Mouse (Mus musculus) MEL (cell line): ENCODE data around the gene Gpn3. TPM values are rescaled to one million over a fixed set of nuclear protein-coding genes. Genes with fewer than 3 reads are reported as not detected.

ENCODE experiments used
- DNase-seq: peaks from one replicate; pipeline ENCODE4 v3.0.0; 2011; ENCODE audit warnings: low read depth, low spot score
- H3K27ac ChIP-seq: 2 replicates; pipeline ENCODE4 v1.5.1; 2012; ENCODE audit warnings: low read depth, mild to moderate bottlenecking, control low read depth, low read length, moderate library complexity; ENCODE audit not compliant: control insufficient read depth
- H3K27me3 ChIP-seq, 2 experiments: fragments of 150-350 bp in 1 of 2; sonication (generic) in 1 of 2; 2 replicates each; pipeline ENCODE4 v1.6.1; 2012; ENCODE audit warnings: low read length in 2 of 2, mild to moderate bottlenecking in 2 of 2, improper control_type of control experiment in 1 of 2, moderate library complexity in 1 of 2; ENCODE audit not compliant: insufficient read depth in 2 of 2, control insufficient read depth in 1 of 2
- H3K36me3 ChIP-seq, 2 experiments: 2 replicates each; pipeline ENCODE4 v1.6.1; 2012 to 2014; ENCODE audit warnings: low read length in 2 of 2, improper control_type of control experiment in 1 of 2, inconsistent platforms in 1 of 2, mild to moderate bottlenecking in 1 of 2; ENCODE audit not compliant: insufficient read depth in 2 of 2, control insufficient read depth in 1 of 2
- H3K4me1 ChIP-seq, 2 experiments: fragments of 150-350 bp in 1 of 2; sonication (generic) in 1 of 2; 2 replicates each; pipeline ENCODE4 v1.6.1; 2012; ENCODE audit warnings: low read length in 2 of 2, improper control_type of control experiment in 1 of 2, mild to moderate bottlenecking in 1 of 2; ENCODE audit not compliant: insufficient read depth in 2 of 2, control insufficient read depth in 1 of 2
- H3K4me3 ChIP-seq, 2 experiments: fragments of 150-350 bp in 1 of 2; sonication (generic) in 1 of 2; 2 replicates each; pipeline ENCODE4 v1.5.1; 2012; ENCODE audit warnings: low read depth in 2 of 2, low read length in 2 of 2, mild to moderate bottlenecking in 2 of 2, moderate library complexity in 2 of 2, control low read depth in 1 of 2, improper control_type of control experiment in 1 of 2; ENCODE audit not compliant: control insufficient read depth in 1 of 2, insufficient read depth in 1 of 2
- H3K79me2 ChIP-seq: 2 replicates; pipeline ENCODE4 v1.6.1; 2012; ENCODE audit warnings: mild to moderate bottlenecking, low read length, moderate library complexity; ENCODE audit not compliant: control insufficient read depth, poor library complexity, insufficient read depth
- H3K9ac ChIP-seq: 2 replicates; pipeline ENCODE4 v1.6.1; 2012; ENCODE audit warnings: low read depth, mild to moderate bottlenecking, control low read depth, low read length, moderate library complexity; ENCODE audit not compliant: control insufficient read depth, poor library complexity, severe bottlenecking
- H3K9me3 ChIP-seq: fragments of 150-350 bp; sonication (generic); replicated peaks from 2 replicates; pipeline ENCODE4 v1.6.1; 2012; ENCODE audit warnings: mild to moderate bottlenecking, low read length, improper control_type of control experiment, moderate library complexity; ENCODE audit not compliant: insufficient read depth
- BHLHE40 ChIP-seq: IDR thresholded peaks from 2 replicates; pipeline ENCODE4 v1.6.1; 2012; ENCODE audit warnings: low read depth, mild to moderate bottlenecking, inconsistent platforms, low read length, improper control_type of control experiment, borderline replicate concordance
- CHD1 ChIP-seq: IDR thresholded peaks from 2 replicates; pipeline ENCODE4 v1.6.1; 2012; ENCODE audit warnings: low read depth, mild to moderate bottlenecking, inconsistent platforms, low read length, improper control_type of control experiment
- CHD2 ChIP-seq: IDR thresholded peaks from 2 replicates; pipeline ENCODE4 v1.6.1; 2011; ENCODE audit warnings: low read length, improper control_type of control experiment
- CTCF ChIP-seq, 3 experiments: IDR thresholded peaks in 2 of 3; conservative IDR thresholded peaks in 1 of 3; 2 replicates each; pipeline ENCODE4 v1.5.1; 2011 to 2012; ENCODE audit warnings: low read length in 3 of 3, low read depth in 2 of 3, mild to moderate bottlenecking in 2 of 3, improper control_type of control experiment in 1 of 3, inconsistent platforms in 1 of 3, mixed read lengths in 1 of 3, moderate library complexity in 1 of 3; ENCODE audit not compliant: control insufficient read depth in 1 of 3, insufficient read depth in 1 of 3, poor library complexity in 1 of 3, severe bottlenecking in 1 of 3
- ETS1 ChIP-seq: IDR thresholded peaks from 2 replicates; pipeline ENCODE4 v1.6.1; 2012; ENCODE audit warnings: low read depth, mild to moderate bottlenecking, inconsistent platforms, low read length, improper control_type of control experiment, moderate library complexity
- GATA1 ChIP-seq: IDR thresholded peaks from 2 replicates; pipeline ENCODE4 v1.6.1; 2011; ENCODE audit warnings: low read depth, low read length, improper control_type of control experiment
- KAT2A ChIP-seq: conservative IDR thresholded peaks from 2 replicates; pipeline ENCODE4 v1.6.1; 2012; ENCODE audit warnings: low read depth, low read length, improper control_type of control experiment, inconsistent platforms
- MAFK ChIP-seq: IDR thresholded peaks from 2 replicates; pipeline ENCODE4 v1.6.1; 2011; ENCODE audit warnings: low read depth, mild to moderate bottlenecking, low read length, improper control_type of control experiment, borderline replicate concordance
- MAZ ChIP-seq: IDR thresholded peaks from 2 replicates; pipeline ENCODE4 v1.6.1; 2012; ENCODE audit warnings: low read depth, mild to moderate bottlenecking, inconsistent platforms, low read length, improper control_type of control experiment
- MXI1 ChIP-seq: IDR thresholded peaks from 2 replicates; pipeline ENCODE4 v1.6.1; 2011; ENCODE audit warnings: mild to moderate bottlenecking, low read depth, low read length, improper control_type of control experiment
- POLR2AphosphoS2 ChIP-seq: IDR thresholded peaks from 2 replicates; pipeline ENCODE4 v1.6.1; 2011; ENCODE audit warnings: low read length, improper control_type of control experiment
- RCOR1 ChIP-seq: IDR thresholded peaks from 2 replicates; pipeline ENCODE4 v1.6.1; 2012; ENCODE audit warnings: low read depth, mild to moderate bottlenecking, inconsistent platforms, low read length, improper control_type of control experiment
- SMC3 ChIP-seq: IDR thresholded peaks from 2 replicates; pipeline ENCODE4 v1.6.1; 2011; ENCODE audit warnings: low read depth, low read length, improper control_type of control experiment
- USF2 ChIP-seq, 2 experiments: IDR thresholded peaks; 2 replicates each; pipeline ENCODE4 v1.6.1; 2011 to 2012; ENCODE audit warnings: improper control_type of control experiment in 2 of 2, low read length in 2 of 2, borderline replicate concordance in 1 of 2, inconsistent platforms in 1 of 2, low read depth in 1 of 2, mild to moderate bottlenecking in 1 of 2; ENCODE audit not compliant: insufficient read depth in 1 of 2
- ZC3H11A ChIP-seq: IDR thresholded peaks from 2 replicates; pipeline ENCODE4 v1.6.1; 2012; ENCODE audit warnings: low read depth, mild to moderate bottlenecking, inconsistent platforms, low read length, improper control_type of control experiment
- ZNF384 ChIP-seq: IDR thresholded peaks from 2 replicates; pipeline ENCODE4 v1.6.1; 2012; ENCODE audit warnings: low read depth, mild to moderate bottlenecking, inconsistent platforms, low read length, improper control_type of control experiment
- polyA plus RNA-seq, 2 experiments: library from polyadenylated mRNA; stranded (reverse) in 1 of 2; unstranded in 1 of 2; fragments of >175 nt in 1 of 2; fragments of >200 nt in 1 of 2; gene quantifications; 2 replicates each; pipeline versions ENCODE4 v1.2.1 to v1.2.4; 2012; ENCODE audit warnings: low replicate concordance in 2 of 2, low read depth in 1 of 2; ENCODE audit not compliant: insufficient read length in 2 of 2, insufficient read depth in 1 of 2, missing spikeins in 1 of 2
- total RNA-seq: library from RNA; depleted of rRNA; stranded (reverse); fragments of 300-350 nt; gene quantifications from 2 replicates; pipeline ENCODE4 v1.2.3, GENCODE M21; 2012

The Gpn3 gene
- total and polyA plus RNA-seq, 3 experiments = 85.6 to 89.9 TPM; not detected in 1

GRCm38 (mm10) chr5:122372192-122372769 is 605 bp downstream of the Gpn3 start, which contains the start of gene Fam216a (continued):
- TF ChIP-seq ETS1 (peak; percentile 78), USF2 (IDR thresholded peaks at IDR 0.05; ENCODE audit: borderline replicate concordance in 1 of 2, insufficient read depth in 1 of 2, low read depth in 1 of 2, low read length in 2 of 2) (no peak), POLR2AphosphoS2 (peak; percentile 93), SMC3 (no peak), MAZ (peak; percentile 44; the same call in 1 of the 2 replicates), ZC3H11A (no peak), KAT2A (peak; percentile 76), CHD1 (no peak), CTCF (IDR thresholded peaks at IDR 0.05 in 2 of 3, conservative IDR thresholded peaks at IDR 0.05 in 1 of 3; ENCODE audit: control insufficient read depth in 1 of 3, insufficient read depth in 1 of 3, low read depth in 2 of 3, low read length in 3 of 3, poor library complexity in 1 of 3, severe bottlenecking in 1 of 3) (no peak), MAFK (no peak), BHLHE40 (peak; percentile 95), CHD2 (peak; percentile 68; the same call in 1 of the 2 replicates), GATA1 (peak; percentile 57; the same call in 1 of the 2 replicates), MXI1 (peak; percentile 96), RCOR1 (no peak)

GRCm38 (mm10) chr5:122372878-122373277 is 1.2 kb downstream of the Gpn3 start:
- Histone ChIP-seq H3K27me3 (no peaks in the 10 kb centered on the region), H3K9me3 (no peaks in the 10 kb centered on the region), H3K9ac (peak overlapping the region; percentile 84), H3K27ac (peak overlapping the region; percentile 87), H3K79me2 (peaks cover 27% of the 10 kb centered on the region), H3K4me3 (peak overlapping the region; percentile 81 to 95), H3K36me3 (peaks cover 7 to 11% of the 10 kb centered on the region in 2 experiments; a peak in 3 of 4 replicates), H3K4me1 (peaks cover 0 to 3% of the 10 kb centered on the region in 2 experiments; a peak in 1 of 4 replicates)
- DNase-seq = no peak
- no peak for TF ChIP-seq POLR2AphosphoS2
- TF ChIP-seq CHD1 = 0 out of 2 replicates have a peak, but pooled peaks have one; percentile 81

GRCm38 (mm10) chr5:122377101-122377833 is 5.6 kb downstream of the Gpn3 start:
- no peak overlapping the region for H3K9ac ChIP-seq
- peaks cover 6 to 7% of the 10 kb centered on the region in 2 experiments for H3K36me3 ChIP-seq
- no peak overlapping the region for H3K27ac ChIP-seq
- no peaks in the 10 kb centered on the region for H3K9me3 ChIP-seq
- TF ChIP-seq BHLHE40 = no peak
- peak; percentile 66 for TF ChIP-seq ZNF384
- H3K27me3 ChIP-seq = no peaks in the 10 kb centered on the region
- no peaks in the 10 kb centered on the region for H3K4me1 ChIP-seq
- H3K4me3 ChIP-seq = no peak overlapping the region
- DNase-seq = no peak
- peaks cover 17% of the 10 kb centered on the region for H3K79me2 ChIP-seq
